9 mouse cellular contexts compared by ENCODE assay signal in genomic region chr13:108215231-108215780, GRCm38 (mm10). TPM values are rescaled to one million over a fixed set of nuclear protein-coding genes. Genes with fewer than 3 reads are reported as not detected.
A peak's percentile ranks its signal among the peaks of the same experiment; 100 is the strongest.
DNase-seq lines count a peak whose midpoint lies in the region; ATAC-seq lines count a peak whose summit lies in the region.
"Had no signal": no experiment of that assay in that cellular context is flagged by ENCODE, and none has a peak within 500 bp of the region (broad histone marks: within the 10 kb centered on the region; RNA-seq: fewer than 3 reads in every experiment).

No protein-coding gene starts in this region.

- peak overlapping the region; percentile 83 for H3K4me3 ChIP-seq in limb, embryonic 10.5 days
- peak overlapping the region; percentile 73 for H3K4me3 ChIP-seq in neural tube, embryonic 13.5 days

- peak overlapping the region; percentile 76; the same call in 1 of the 2 replicates for H3K9ac ChIP-seq in neural tube, embryonic 13.5 days

- H3K36me3 ChIP-seq in limb, embryonic 10.5 days = no peaks in the 10 kb centered on the region
- no peaks in the 10 kb centered on the region for H3K36me3 ChIP-seq in neural tube, embryonic 13.5 days
- H3K36me3 ChIP-seq: G1E had no signal

- H3K4me2 ChIP-seq in neural tube, embryonic 13.5 days = peak overlapping the region; percentile 100

- peaks cover 17% of the 10 kb centered on the region for H3K4me1 ChIP-seq in limb, embryonic 10.5 days
- H3K4me1 ChIP-seq in neural tube, embryonic 13.5 days (replicated peaks) = peaks cover 17% of the 10 kb centered on the region

- 6% methylated on average over 12 of the region's 12 CpGs for WGBS in limb, embryonic 10.5 days
- 4% methylated on average over 12 of the region's 12 CpGs for whole genome bisulfite sequencing in neural tube, embryonic 13.5 days

- DNase-seq in embryo, embryonic 10.5 days (ENCODE audit: low spot score) = peak; percentile 32
- DNase-seq in embryo, embryonic 10 days (ENCODE audit: low spot score) = no peak
- DNase-seq in MN1 (ENCODE audit: low spot score) = peak; percentile 30
- peak; percentile 7 for DNase-seq in forelimb bud, embryonic 11.5 days (ENCODE audit: low read depth, low spot score)
- no peak for DNase-seq in limb, embryonic 10.5 days (ENCODE audit: low spot score)
- DNase-seq in layer of hippocampus, postnatal 10 days (ENCODE audit: low spot score in 2 of 2) = no peak
- no peak for DNase-seq in layer of hippocampus, postnatal 25 days (ENCODE audit: extremely low spot score in 1 of 2, low spot score in 1 of 2)

- no peak overlapping the region for H3K27ac ChIP-seq in limb, embryonic 10.5 days
- no peak overlapping the region for H3K27ac ChIP-seq in neural tube, embryonic 13.5 days (replicated peaks)

- peaks cover 80% of the 10 kb centered on the region for H3K27me3 ChIP-seq in limb, embryonic 10.5 days (ENCODE audit: low read depth, poor library complexity, severe bottlenecking)
- peaks cover 51% of the 10 kb centered on the region for H3K27me3 ChIP-seq in neural tube, embryonic 13.5 days

- no peak for ATAC-seq in neural tube, embryonic 13.5 days (ENCODE audit: low read depth)

- H3K9me3 ChIP-seq in limb, embryonic 10.5 days (replicated peaks) = no peaks in the 10 kb centered on the region
- no peaks in the 10 kb centered on the region for H3K9me3 ChIP-seq in neural tube, embryonic 13.5 days
- H3K9me3 ChIP-seq: G1E had no signal

RNA-seq across cellular contexts. Expression of gene Elovl7, which starts 1.1 kb away (rescaled TPM):
- polyA plus RNA-seq in limb, embryonic 10.5 days (2016; fragmentation: Nextera tagmentation; extraction: Ambion mirVana) = 0.90 and 0.95 TPM in 2 replicates
- polyA plus RNA-seq in neural tube, embryonic 13.5 days (2015; fragmentation: Nextera tagmentation; extraction: Ambion mirVana) = 2.2 and 2.5 TPM in 2 replicates
- total RNA-seq in layer of hippocampus, postnatal 10 days (2021) = 1 to 10 TPM; 5.0 to 6.5 TPM
- 10 to 100 TPM; 10.4 to 12.0 TPM for total RNA-seq in layer of hippocampus, postnatal 25 days (2021)
- polyA plus RNA-seq: G1E had no signal

RNA-seq across cellular contexts. Expression of gene Ercc8, which starts 56.8 kb away (rescaled TPM):
- 27.3 and 29.6 TPM in 2 replicates for polyA plus RNA-seq in limb, embryonic 10.5 days (2016; fragmentation: Nextera tagmentation; extraction: Ambion mirVana)
- 24.6 and 25.1 TPM in 2 replicates for polyA plus RNA-seq in neural tube, embryonic 13.5 days (2015; fragmentation: Nextera tagmentation; extraction: Ambion mirVana)
- total RNA-seq in layer of hippocampus, postnatal 10 days (2021) = 10 to 100 TPM; 28.0 to 30.0 TPM
- 10 to 100 TPM; 16.9 to 18.4 TPM for total RNA-seq in layer of hippocampus, postnatal 25 days (2021)

RNA-seq across cellular contexts. Expression of gene Ndufaf2, which starts 56.9 kb away (rescaled TPM):
- 89.8 and 111 TPM in 2 replicates for polyA plus RNA-seq in limb, embryonic 10.5 days (2016; fragmentation: Nextera tagmentation; extraction: Ambion mirVana)
- 71.6 and 73.8 TPM in 2 replicates for polyA plus RNA-seq in neural tube, embryonic 13.5 days (2015; fragmentation: Nextera tagmentation; extraction: Ambion mirVana)
- 10 to 100 TPM; 25.9 to 26.4 TPM for total RNA-seq in layer of hippocampus, postnatal 10 days (2021)
- total RNA-seq in layer of hippocampus, postnatal 25 days (2021) = 10 to 100 TPM; 21.2 to 22.1 TPM

Comparison
In these comparisons a context has a peak if more than half of its experiments do, and no peak if none do; other contexts are left out.
1. DNase-seq: peak in embryo, embryonic 10.5 days (single experiment), MN1 (single experiment) and forelimb bud, embryonic 11.5 days (single experiment); none in embryo, embryonic 10 days (single experiment), limb, embryonic 10.5 days (single experiment), layer of hippocampus, postnatal 10 days (0 of 2) and layer of hippocampus, postnatal 25 days (0 of 2).